Mouse (Mus musculus): ENCODE data around the gene Lin28b. TPM values are rescaled to one million over a fixed set of nuclear protein-coding genes. Genes with fewer than 3 reads are reported as not detected.
"Not testable (repeated sequence)": the region's sequence is repeated elsewhere in the genome, so short reads cannot be mapped to it uniquely, and the experiment has no call there.

Gene Lin28b
- polyA plus RNA-seq, 3 experiments from 2014 or later, result 0.19 TPM; not detected in 2

- ATAC-seq, result no peak
Observed at GRCm38 (mm10) chr10:45410624-45411341, 75.4 kb downstream of the Lin28b start.

DNA sequence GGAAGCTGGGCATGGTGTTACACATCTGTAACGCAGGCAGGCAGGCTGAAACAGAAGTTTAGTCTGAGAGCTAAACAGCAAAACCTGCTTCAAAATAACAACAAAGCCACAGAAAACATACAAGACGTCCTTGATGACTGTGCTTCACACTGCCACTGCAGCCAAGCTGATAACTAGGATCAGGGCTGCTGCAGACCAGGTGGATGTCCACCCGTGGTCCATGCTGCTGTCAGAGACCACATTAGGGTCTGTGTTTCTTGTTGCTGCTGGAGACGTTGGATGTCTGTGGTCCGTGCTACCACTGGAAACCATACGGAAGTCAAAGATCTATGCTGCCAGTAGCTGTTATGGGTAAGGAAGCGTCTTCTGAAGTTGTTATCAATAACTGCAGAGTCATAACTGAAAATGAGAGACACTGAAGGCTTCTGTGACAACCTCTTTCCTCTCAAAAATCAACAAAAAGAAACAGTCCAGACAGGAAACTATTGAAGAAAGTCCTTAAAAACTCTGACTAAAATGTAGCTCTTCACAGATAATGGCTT, 86.4 kb downstream of the Lin28b start:
- no peak for ATAC-seq

DNA sequence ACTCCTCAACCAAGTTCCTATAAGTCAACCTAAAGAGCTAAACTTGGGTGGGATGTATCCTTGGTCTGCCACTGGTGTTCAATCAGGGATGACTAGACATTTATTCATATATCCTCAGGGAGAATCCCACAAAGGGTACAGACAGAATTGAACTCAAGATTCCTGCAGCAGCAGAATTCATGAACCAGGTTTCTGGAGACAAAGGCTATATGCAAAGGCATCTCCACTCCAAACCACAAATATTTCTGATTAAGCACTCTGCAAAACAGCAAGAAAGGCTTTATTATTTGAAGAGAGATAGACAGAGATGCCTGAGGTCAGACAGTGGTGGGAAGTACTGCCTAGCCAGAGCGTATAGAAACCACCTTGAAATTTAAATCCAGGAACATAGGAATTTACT, 88.0 kb downstream of the Lin28b start:
- no peak for ATAC-seq

GRCm38 (mm10) chr10:45382637-45382958, 103.6 kb downstream of the Lin28b start:
- no peak for ATAC-seq

GRCm38 (mm10) chr10:45381937-45382636, 104.1 kb downstream of the Lin28b start:
- ATAC-seq, result no peak

- ATAC-seq, result no peak
Observed at GRCm38 (mm10) chr10:45378269-45378668, 107.9 kb downstream of the Lin28b start.

GRCm38 (mm10) chr10:45372994-45373692, 113.1 kb downstream of the Lin28b start:
- no peak for ATAC-seq

DNA sequence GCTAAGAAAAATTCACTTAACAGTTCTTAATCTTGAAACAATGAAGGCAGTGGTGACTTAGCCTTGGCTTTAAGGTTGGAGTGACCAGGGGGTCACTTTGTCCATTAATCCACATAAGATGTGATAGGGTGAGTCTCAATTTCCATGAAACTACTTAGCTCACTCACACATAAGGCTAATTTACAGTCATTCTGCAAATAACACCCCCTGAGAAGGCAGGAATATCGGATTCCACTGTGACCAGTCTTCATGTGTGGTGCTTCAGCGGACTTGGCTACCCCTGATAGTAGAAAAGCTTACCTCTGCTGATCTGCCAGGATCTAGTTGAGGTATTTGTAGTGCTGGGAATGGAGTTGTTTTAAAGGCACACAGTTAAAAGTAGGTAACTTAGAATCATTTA, 115.7 kb downstream of the Lin28b start:
- no peak for ATAC-seq

DNA sequence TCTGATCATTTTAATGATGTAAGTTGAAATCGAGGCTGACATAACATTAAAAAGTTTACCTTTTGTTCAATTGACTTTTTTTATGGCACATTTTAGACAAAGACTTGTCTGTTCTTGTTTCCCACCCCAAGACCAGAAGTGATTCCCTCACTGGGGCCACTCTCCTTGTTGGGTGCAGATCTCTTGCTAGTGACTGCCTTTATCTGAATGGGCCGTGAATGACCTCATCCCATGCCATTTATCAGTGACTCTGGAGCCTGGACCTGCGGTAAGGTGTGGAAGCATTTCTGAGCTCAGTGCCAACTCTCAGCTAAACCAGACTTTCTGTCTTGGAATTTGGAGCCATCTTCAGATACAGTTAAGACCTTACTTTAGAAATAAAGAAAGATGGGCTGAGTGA, 116.6 kb downstream of the Lin28b start:
- ATAC-seq, result no peak

DNA sequence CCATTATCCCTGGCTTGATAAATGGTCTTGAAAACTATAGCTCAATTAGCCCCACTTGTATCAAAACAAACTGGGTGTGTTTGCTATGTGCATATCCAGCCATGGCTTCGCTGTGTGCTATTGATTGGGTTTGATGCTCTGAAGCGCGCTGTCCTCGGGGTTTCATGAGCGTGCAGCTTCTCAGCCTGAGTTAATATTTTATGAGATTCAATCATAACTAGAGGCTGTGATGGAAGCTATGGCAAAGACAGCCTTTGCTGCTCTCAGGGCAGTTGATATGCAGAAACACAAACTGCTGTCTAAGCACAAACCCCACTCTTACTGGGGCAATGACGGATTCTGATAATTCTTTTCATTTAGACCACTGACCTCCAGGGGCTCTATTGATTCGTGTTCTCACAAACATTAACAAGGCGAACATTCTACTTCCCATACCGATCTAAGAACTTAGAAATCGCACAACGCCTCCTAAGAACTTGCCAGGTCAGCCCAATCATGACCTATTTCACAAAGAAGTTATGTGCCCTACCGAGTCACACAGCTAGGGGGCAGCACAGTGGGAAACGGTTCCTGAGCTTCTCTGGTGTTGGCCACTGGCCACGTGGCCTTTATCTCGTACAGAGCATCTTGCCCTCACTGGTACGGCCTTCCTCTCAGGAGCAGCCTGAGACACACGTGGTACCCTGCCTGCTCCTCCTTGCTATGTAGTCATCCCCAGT, 119.0 kb downstream of the Lin28b start:
- ATAC-seq, result no peak

DNA sequence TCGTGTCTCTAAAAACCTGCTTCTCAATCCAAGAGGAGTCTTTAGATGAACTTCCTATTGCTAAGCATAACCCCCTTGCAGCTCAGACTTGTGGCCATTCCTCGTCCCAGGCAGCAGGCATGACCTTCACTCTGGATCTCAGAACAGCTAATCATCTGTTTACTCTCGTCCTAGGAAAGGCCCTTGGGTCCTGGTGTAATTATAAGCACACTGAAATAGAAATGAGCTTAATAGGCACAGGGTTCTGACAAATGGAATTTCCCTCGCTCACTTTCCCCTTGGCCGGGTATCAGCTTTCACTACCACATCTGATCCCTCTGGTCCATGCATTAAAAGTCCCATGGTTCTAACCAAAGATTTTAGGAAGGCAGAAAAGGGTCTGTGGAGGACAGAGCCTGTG, 122.8 kb downstream of the Lin28b start:
- ATAC-seq, result no peak

GRCm38 (mm10) chr10:45356091-45356490, 130.1 kb downstream of the Lin28b start:
- no peak for ATAC-seq

DNA sequence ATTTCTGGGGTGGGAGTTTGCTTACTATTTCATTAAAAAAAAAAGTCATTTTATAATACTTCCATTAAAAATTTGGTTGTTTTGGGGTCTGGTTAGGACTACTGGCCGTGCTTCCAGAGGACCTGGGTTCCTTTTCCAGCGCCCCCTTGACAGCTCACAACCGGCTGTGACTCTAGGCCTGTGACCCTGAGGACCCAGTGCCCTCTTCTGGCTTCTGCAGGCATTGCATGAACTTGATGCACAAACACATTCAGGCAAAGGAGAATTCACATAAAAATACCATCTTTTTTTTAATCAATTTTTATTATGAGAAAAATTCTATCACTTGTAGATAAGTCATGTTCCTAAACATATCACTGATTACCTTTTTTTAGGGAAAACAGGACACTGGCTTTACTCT, 138.1 kb downstream of the Lin28b start:
- ATAC-seq, result not testable (repeated sequence)

- ATAC-seq, result no peak
Observed at GRCm38 (mm10) chr10:45345217-45345616, 141.0 kb downstream of the Lin28b start.

DNA sequence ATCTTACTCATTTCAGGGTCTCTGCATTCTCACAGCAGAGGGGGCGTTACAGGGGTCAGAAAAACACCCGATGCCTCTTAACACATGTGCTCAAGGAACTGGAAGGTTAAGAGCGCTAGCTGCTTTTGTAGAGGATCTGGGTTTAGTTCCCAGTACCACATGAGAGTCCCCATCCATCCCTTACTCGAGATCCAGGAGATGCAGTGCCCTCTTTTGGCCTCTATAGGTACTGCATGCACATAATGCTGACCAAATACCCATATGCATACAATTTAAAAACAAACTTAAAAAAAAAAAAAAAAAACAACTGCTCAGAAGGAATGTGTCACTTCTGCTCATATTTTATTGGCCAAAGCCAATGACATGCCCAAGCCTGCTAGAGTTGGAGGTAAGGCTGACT, 141.8 kb downstream of the Lin28b start:
- no peak for ATAC-seq

- no peak for ATAC-seq
Observed at GRCm38 (mm10) chr10:45339106-45339505, 147.1 kb downstream of the Lin28b start.

DNA sequence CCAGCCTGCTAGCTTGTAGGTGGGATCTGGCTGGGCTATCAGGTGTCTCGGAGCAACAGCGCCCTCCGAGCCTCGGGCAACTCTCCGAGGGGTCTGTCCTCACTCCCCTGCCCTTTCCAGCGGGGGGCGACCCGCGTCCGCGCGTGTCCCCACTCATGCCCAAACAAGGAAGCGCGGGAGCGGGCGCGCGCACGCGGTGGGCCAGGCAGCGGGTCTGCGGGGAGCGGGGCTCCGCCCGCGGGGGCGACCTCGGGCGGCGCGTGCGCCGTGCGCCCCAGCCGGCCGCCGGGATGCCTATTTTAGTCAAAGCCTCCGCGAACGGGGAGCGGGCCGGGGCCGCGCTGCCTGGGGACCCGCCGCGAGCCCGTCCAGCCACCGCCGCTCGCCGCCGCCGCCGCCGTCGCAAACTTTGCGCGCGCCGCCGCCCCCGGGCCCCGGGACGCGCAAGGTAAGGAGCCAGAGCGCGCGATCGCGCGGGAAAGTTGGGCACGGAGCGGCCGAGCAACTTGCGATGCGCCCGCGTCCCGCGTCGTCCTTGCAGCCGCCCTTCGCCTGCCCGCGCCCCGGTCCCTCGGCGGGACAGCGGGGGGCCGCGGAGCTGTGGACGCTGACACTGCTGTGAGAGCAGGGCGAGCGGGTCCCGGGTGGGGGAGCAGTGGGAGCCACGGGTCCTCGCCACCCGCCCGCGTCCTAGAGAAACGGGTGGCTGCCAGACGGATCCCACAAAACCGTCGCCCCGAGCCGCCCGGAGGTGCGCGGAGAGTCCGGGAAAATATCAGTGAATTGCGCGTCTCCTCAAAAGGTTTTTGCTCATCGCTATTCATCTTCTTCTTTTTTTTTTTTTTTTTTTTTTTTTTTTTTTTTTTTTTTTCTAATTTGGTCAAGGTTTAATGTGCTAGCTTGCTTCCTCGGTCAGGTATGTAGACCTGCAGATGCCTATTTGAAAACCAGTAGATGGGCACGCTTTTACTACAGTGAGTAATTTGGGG, 150.5 kb downstream of the Lin28b start, which contains the start of gene Bves:
Gene Bves (plus strand): TSS at position 339 of the 989 bp plus-strand sequence.
- ATAC-seq, result no peak

DNA sequence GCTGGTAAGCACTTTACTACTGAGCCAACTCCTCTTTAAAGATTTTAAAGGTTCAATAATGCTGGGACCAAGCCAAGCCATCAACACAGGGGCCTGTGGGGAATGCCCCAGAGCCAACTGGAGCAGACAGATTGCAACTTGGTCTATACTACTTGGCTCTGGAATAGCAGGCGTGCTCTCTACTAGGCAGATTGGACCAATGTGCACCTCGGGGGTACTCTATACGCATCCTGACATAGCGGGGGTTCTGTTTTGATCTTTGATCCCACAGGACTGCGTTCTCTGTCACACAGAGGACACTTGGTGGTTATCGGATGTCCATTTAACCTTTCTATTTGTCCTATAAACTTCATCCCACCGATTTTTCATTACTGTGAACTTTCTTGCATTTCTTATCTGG, 151.3 kb downstream of the Lin28b start:
- no peak for ATAC-seq

DNA sequence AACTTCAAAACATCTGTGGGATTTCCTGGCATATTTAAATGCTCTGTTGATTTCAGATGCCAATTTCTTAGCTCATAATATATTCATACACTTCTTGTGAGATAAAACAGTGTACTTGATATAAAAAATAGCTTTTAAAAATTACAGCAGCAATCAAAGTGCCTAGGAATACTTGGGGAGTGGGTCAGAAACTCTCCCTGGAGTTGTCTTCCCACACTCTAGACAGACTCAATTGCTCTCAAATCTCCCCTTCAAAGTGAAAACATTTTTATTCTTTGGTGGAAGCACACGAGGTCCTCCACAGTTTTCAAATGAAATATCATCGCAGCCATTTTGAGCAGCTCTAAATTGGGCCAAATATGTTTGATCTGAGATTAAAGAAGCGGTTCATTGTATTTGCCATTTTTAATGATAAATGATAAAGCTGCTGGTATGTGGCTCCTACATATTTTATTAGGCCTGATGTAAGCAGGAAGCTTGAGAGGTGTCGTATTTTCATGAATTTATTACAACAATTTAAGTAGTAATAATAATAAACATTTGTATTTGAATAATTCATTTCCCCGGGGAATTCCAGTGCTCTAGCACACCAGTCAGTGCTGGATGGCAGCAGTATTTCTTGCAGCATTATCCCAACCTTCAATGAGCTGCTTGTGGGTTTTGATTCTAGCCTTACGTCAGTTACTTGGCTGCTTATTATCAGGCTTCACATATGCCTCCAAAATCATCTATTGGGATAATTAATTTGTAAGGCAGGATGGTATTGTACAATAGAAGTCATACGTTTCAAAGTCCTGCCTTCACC, 157.8 kb downstream of the Lin28b start:
- ATAC-seq, result no peak
